Mouse (Mus musculus): ENCODE data around the gene Phc1. TPM values are rescaled to one million over a fixed set of nuclear protein-coding genes. Genes with fewer than 3 reads are reported as not detected.

Gene Phc1
- total and polyA plus RNA-seq, 2 experiments from 2014 or later, result 21.1 to 73.6 TPM

GRCm38 (mm10) chr6:122339648-122340341 is 566 bp downstream of the Phc1 start:
- ATAC-seq (peak; percentile 91), DNase-seq (ENCODE audit: low spot score) (peak; percentile 96)
- Histone ChIP-seq H3K9me3 (ENCODE audit: low read length) (no peaks in the 10 kb centered on the region), H3K4me1 (ENCODE audit: insufficient read depth, low read length) (peaks cover 9% of the 10 kb centered on the region), H3K9ac (replicated peaks; ENCODE audit: low read length) (peak overlapping the region; percentile 77), H3K27me3 (ENCODE audit: insufficient read depth, low read length) (no peaks in the 10 kb centered on the region), H3K4me3 (ENCODE audit: low read length) (peak overlapping the region; percentile 68), H3K27ac (peak overlapping the region; percentile 79), H3K36me3 (ENCODE audit: insufficient read depth, low read length) (peaks cover 7% of the 10 kb centered on the region), H3K4me2 (ENCODE audit: low read depth, low read length) (peak overlapping the region; percentile 67)
- peak; percentile 52 for TF ChIP-seq CTCF (IDR thresholded peaks at IDR 0.05; ENCODE audit: low read depth)
- under 1% methylated on average over 50 of the region's 71 CpGs for WGBS

DNA sequence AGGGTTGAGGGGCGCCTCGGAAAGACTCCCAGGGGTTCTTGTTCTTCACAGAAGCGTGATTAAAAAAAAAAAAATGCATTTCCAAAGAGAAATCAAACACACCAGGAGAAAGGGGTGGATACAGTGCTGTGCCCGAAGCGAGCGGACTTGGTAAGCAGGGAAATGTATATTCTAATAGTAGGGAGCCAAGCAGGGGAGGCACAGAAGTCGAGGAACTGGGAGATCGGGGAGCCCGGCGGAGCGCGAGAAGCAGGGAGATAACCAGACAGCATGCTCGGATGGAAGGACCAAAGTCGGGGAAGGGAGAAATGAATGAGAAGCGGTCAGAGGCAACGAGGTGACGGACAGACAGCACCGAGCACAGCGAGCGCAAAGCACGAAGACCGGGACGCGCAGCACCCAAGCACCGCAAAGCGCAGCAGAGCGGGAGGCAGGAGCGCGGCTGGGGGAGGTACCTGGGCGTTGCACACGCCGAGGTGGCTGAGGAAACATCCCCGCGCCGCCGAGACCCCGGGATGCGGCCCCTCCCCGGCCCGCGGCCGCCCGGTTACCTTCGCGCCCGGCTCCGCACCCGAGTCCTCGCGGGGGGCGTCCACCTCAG is 1.2 kb downstream of the Phc1 start:
- Histone ChIP-seq H3K9ac (replicated peaks; ENCODE audit: low read length) (peak overlapping the region; percentile 77), H3K36me3 (ENCODE audit: insufficient read depth, low read length) (peaks cover 9% of the 10 kb centered on the region), H3K27ac (peak overlapping the region; percentile 79), H3K27me3 (ENCODE audit: insufficient read depth, low read length) (no peaks in the 10 kb centered on the region), H3K4me1 (ENCODE audit: insufficient read depth, low read length) (peaks cover 9% of the 10 kb centered on the region), H3K4me3 (ENCODE audit: low read length) (peak overlapping the region; percentile 68), H3K9me3 (ENCODE audit: low read length) (no peaks in the 10 kb centered on the region), H3K4me2 (ENCODE audit: low read depth, low read length) (peak overlapping the region; percentile 67)
- under 1% methylated on average over 32 of the region's 51 CpGs for WGBS
- ATAC-seq (peak; percentile 82), DNase-seq (ENCODE audit: low spot score) (peak; percentile 71)
- no peak for TF ChIP-seq CTCF (IDR thresholded peaks at IDR 0.05; ENCODE audit: low read depth)

DNA sequence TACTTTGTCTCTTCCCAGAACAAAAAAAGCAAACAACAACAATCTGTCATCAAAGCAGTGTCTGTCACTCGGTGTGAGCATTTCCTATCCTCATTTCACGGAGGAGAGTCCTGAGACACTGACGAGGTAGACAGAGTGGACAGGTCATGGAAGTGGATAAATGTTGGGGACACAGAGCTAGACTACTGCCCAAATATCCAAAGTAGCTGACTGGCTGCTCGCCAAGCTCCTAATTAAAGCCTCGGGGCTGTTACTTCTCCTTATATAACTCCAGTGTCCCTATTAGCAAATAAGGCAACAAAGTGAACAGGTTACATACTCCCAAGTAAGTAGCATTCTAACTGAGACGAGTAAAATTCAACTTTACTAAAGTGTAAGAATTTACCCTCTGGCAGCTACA is 2.8 kb downstream of the Phc1 start:
- peaks cover 9% of the 10 kb centered on the region for H3K4me1 ChIP-seq (ENCODE audit: insufficient read depth, low read length)
- H3K4me2 ChIP-seq (ENCODE audit: low read depth, low read length), result 0 out of 2 replicates have a peak overlapping the region, but pooled peaks have one; percentile 13
- DNase-seq (ENCODE audit: low spot score) (no peak), ATAC-seq (no peak)
- H3K9ac ChIP-seq (replicated peaks; ENCODE audit: low read length), result no peak overlapping the region
- no peak for TF ChIP-seq CTCF (IDR thresholded peaks at IDR 0.05; ENCODE audit: low read depth)
- no peaks in the 10 kb centered on the region for H3K27me3 ChIP-seq (ENCODE audit: insufficient read depth, low read length)
- H3K9me3 ChIP-seq (ENCODE audit: low read length), result no peaks in the 10 kb centered on the region
- peaks cover 17% of the 10 kb centered on the region for H3K36me3 ChIP-seq (ENCODE audit: insufficient read depth, low read length)
- 39% methylated on average over 6 of the region's 6 CpGs for WGBS
- no peak overlapping the region for H3K4me3 ChIP-seq (ENCODE audit: low read length)
- H3K27ac ChIP-seq, result no peak overlapping the region

DNA sequence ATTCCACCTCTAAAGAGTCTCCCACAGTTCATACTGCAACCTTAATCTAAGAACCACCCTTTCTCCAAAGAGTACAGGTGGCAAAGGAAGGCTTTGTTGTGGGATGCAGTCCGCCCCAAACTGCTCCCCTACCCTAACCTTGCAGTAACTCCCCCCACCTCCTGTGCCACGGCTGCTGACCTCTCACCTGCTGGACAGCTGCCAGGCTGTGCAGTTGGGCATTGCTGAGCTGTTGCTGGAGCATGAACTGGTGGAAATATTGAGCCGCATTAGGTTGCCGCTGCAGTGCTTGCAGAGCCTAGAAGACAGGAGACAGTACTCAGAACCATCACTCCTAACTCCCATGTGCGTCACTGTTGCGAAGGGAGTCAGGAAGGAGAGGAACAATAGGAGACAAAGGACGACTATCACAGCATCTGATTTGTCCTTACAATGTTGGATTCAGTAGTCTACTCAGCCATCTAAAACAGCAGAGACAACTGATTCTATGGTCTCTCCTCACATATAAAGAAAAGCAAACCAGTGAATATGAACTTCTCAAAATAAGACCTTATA is 5.5 kb downstream of the Phc1 start:
- no peaks in the 10 kb centered on the region for H3K9me3 ChIP-seq (ENCODE audit: low read length)
- WGBS, result 79% methylated on average over 7 of the region's 7 CpGs
- no peak for ATAC-seq
- TF ChIP-seq CTCF (IDR thresholded peaks at IDR 0.05; ENCODE audit: low read depth), result no peak
- no peak overlapping the region for H3K9ac ChIP-seq (replicated peaks; ENCODE audit: low read length)
- no peak overlapping the region for H3K4me2 ChIP-seq (ENCODE audit: low read depth, low read length)
- no peaks in the 10 kb centered on the region for H3K27me3 ChIP-seq (ENCODE audit: insufficient read depth, low read length)
- no peak for DNase-seq (ENCODE audit: low spot score)
- peaks cover 9% of the 10 kb centered on the region for H3K4me1 ChIP-seq (ENCODE audit: insufficient read depth, low read length)
- H3K36me3 ChIP-seq (ENCODE audit: insufficient read depth, low read length), result peaks cover 24% of the 10 kb centered on the region
- H3K27ac ChIP-seq, result no peak overlapping the region
- H3K4me3 ChIP-seq (ENCODE audit: low read length), result no peak overlapping the region

DNA sequence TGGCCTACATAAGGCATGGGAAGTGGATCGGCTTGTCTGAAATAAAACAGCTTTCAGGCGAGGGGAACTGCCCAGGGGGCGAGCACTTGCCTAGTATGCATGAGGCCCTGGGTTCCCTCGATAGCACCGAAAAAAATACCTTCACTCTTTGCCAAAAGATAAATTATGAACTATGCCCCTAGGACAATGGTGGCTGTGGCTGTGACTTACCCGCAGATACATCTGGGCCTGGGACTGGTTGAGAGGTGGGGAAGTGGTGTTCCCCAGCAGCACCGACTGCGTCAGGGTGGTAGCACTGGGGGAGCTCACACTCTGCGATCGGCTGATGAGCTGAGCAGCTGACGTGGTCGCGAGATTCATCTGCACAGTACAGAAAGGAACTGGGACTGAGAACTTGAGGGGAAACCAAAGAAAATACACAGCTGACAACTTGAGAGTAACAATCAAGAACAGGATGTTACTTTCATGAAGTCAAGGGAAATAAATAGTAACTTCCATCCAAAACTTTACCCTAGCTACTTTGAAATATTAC is 7.2 kb downstream of the Phc1 start:
- no peak for TF ChIP-seq CTCF (IDR thresholded peaks at IDR 0.05; ENCODE audit: low read depth)
- Histone ChIP-seq H3K27ac (no peak overlapping the region), H3K4me2 (ENCODE audit: low read depth, low read length) (no peak overlapping the region), H3K4me3 (ENCODE audit: low read length) (no peak overlapping the region), H3K9me3 (ENCODE audit: low read length) (no peaks in the 10 kb centered on the region), H3K27me3 (ENCODE audit: insufficient read depth, low read length) (no peaks in the 10 kb centered on the region), H3K36me3 (ENCODE audit: insufficient read depth, low read length) (peaks cover 33% of the 10 kb centered on the region), H3K9ac (replicated peaks; ENCODE audit: low read length) (no peak overlapping the region), H3K4me1 (ENCODE audit: insufficient read depth, low read length) (peaks cover 6% of the 10 kb centered on the region)
- DNase-seq (ENCODE audit: low spot score) (no peak), ATAC-seq (no peak)
- WGBS, result 87% methylated on average over 13 of the region's 13 CpGs

GRCm38 (mm10) chr6:122325361-122325975 is 14.9 kb downstream of the Phc1 start:
- Histone ChIP-seq H3K9ac (replicated peaks; ENCODE audit: low read length) (no peak overlapping the region), H3K4me2 (ENCODE audit: low read depth, low read length) (no peak overlapping the region), H3K27ac (no peak overlapping the region), H3K36me3 (ENCODE audit: insufficient read depth, low read length) (peaks cover 42% of the 10 kb centered on the region), H3K9me3 (ENCODE audit: low read length) (no peaks in the 10 kb centered on the region), H3K27me3 (ENCODE audit: insufficient read depth, low read length) (no peaks in the 10 kb centered on the region), H3K4me3 (ENCODE audit: low read length) (no peak overlapping the region), H3K4me1 (ENCODE audit: insufficient read depth, low read length) (no peaks in the 10 kb centered on the region)
- TF ChIP-seq CTCF (IDR thresholded peaks at IDR 0.05; ENCODE audit: low read depth), result no peak
- ATAC-seq (no peak), DNase-seq (ENCODE audit: low spot score) (no peak)
- WGBS, result 92% methylated on average over 6 of the region's 6 CpGs

Data from hindbrain, postnatal 0 days (tissue).